Mouse (Mus musculus): ENCODE data around the gene Snrpf. TPM values are rescaled to one million over a fixed set of nuclear protein-coding genes. Genes with fewer than 3 reads are reported as not detected.

The Snrpf gene
- 56.7 and 59.1 TPM in 2 replicates for polyA plus RNA-seq (2015; fragmentation: Nextera tagmentation; extraction: Ambion mirVana)

GRCm38 (mm10) chr10:93589281-93589848 is at the start of gene Snrpf:
TSS of gene Snrpf (minus strand) at chr10:93589706.

GRCm38 (mm10) chr10:93540431-93541210 is 48.9 kb downstream of the Snrpf start, which contains the start of gene Ccdc38:
TSS of gene Ccdc38 (plus strand) at chr10:93540632.

GRCm38 (mm10) chr10:93539775-93540430 is 49.6 kb downstream of the Snrpf start, which contains the start of gene Amdhd1:
TSS of gene Amdhd1 (minus strand) at chr10:93540033.

Other genes with a start within 250 kb of the Snrpf start
- gene Lta4h, start 136.3 kb downstream of the Snrpf start, polyA plus RNA-seq (2015; fragmentation: Nextera tagmentation; extraction: Ambion mirVana), result 106 and 117 TPM in 2 replicates
- gene Hal, start 100.9 kb downstream of the Snrpf start, polyA plus RNA-seq (2015; fragmentation: Nextera tagmentation; extraction: Ambion mirVana), result 1.4 and 2.1 TPM in 2 replicates
- gene Amdhd1, start 49.7 kb downstream of the Snrpf start, polyA plus RNA-seq (2015; fragmentation: Nextera tagmentation; extraction: Ambion mirVana), result 0.56 and 0.59 TPM in 2 replicates
- gene Ccdc38, start 49.1 kb downstream of the Snrpf start, polyA plus RNA-seq (2015; fragmentation: Nextera tagmentation; extraction: Ambion mirVana), result 0.16 and 0.30 TPM in 2 replicates
- gene Ntn4, start 51.0 kb upstream of the Snrpf start, polyA plus RNA-seq (2015; fragmentation: Nextera tagmentation; extraction: Ambion mirVana), result 0.72 and 0.94 TPM in 2 replicates
- gene Usp44, start 241.8 kb upstream of the Snrpf start, polyA plus RNA-seq (2015; fragmentation: Nextera tagmentation; extraction: Ambion mirVana), result not detected in 2 replicates

All from urinary bladder, postnatal 0 days (tissue).